Mouse (Mus musculus) heart, embryonic 15.5 days (tissue): ENCODE measurements around the gene Araf. TPM values are rescaled to one million over a fixed set of nuclear protein-coding genes. Genes with fewer than 3 reads are reported as not detected.

Source experiments
- ATAC-seq: fragments of 200-750 bp; cut with Nextera tagmentation; replicated peaks from 2 replicates; pipeline ENCODE4 v1.8.0; 2017; ENCODE audit warnings: low read depth, moderate TSS enrichment; ENCODE audit not compliant: insufficient number of reproducible peaks, insufficient read depth, low FRiP score
- H3K27ac ChIP-seq: fragments of 300-500 bp; sonication (generic); 2 replicates; pipeline ENCODE4 v1.5.1; 2015; ENCODE audit warnings: mild to moderate bottlenecking, inconsistent platforms
- H3K27me3 ChIP-seq: fragments of 300-500 bp; sonication (generic); 2 replicates; pipeline ENCODE4 v1.6.1; 2015; ENCODE audit warnings: inconsistent platforms
- H3K36me3 ChIP-seq: fragments of 300-500 bp; sonication (generic); 2 replicates; pipeline ENCODE4 v1.6.1; 2015; ENCODE audit warnings: mild to moderate bottlenecking, inconsistent platforms
- H3K4me1 ChIP-seq: fragments of 300-500 bp; sonication (generic); replicated peaks from 2 replicates; pipeline ENCODE4 v1.6.1; 2015; ENCODE audit warnings: inconsistent platforms
- H3K4me2 ChIP-seq: fragments of 300-500 bp; sonication (generic); 2 replicates; pipeline ENCODE4 v1.6.1; 2015; ENCODE audit warnings: inconsistent platforms, mild to moderate bottlenecking, moderate library complexity
- H3K4me3 ChIP-seq: fragments of 300-500 bp; sonication (generic); 2 replicates; pipeline ENCODE4 v1.5.1; 2015; ENCODE audit warnings: mild to moderate bottlenecking, inconsistent platforms
- H3K9ac ChIP-seq: fragments of 300-500 bp; sonication (generic); 2 replicates; pipeline ENCODE4 v1.6.1; 2015; ENCODE audit warnings: mild to moderate bottlenecking, inconsistent platforms
- H3K9me3 ChIP-seq: fragments of 300-500 bp; sonication (generic); replicated peaks from 2 replicates; pipeline ENCODE4 v1.6.1; 2016; ENCODE audit warnings: inconsistent platforms
- WGBS: fragments of 180-500 bp; shearing (Covaris S2); methylation state at CpG from one replicate; pipeline ENCODE4 v1.1.7; 2015; ENCODE audit warnings: mixed read lengths; 5-methylcytosine and 5-hydroxymethylcytosine counted together
- polyA plus RNA-seq: library from polyadenylated mRNA; unstranded; fragments of >200 nt; fragmentation: Nextera tagmentation; extraction: Ambion mirVana; gene quantifications from 2 replicates; pipeline ENCODE4 v1.2.1, GENCODE M21; 2015

The Araf gene
- polyA plus RNA-seq, 1 experiment from 2014 or later: 90.0 TPM

DNA sequence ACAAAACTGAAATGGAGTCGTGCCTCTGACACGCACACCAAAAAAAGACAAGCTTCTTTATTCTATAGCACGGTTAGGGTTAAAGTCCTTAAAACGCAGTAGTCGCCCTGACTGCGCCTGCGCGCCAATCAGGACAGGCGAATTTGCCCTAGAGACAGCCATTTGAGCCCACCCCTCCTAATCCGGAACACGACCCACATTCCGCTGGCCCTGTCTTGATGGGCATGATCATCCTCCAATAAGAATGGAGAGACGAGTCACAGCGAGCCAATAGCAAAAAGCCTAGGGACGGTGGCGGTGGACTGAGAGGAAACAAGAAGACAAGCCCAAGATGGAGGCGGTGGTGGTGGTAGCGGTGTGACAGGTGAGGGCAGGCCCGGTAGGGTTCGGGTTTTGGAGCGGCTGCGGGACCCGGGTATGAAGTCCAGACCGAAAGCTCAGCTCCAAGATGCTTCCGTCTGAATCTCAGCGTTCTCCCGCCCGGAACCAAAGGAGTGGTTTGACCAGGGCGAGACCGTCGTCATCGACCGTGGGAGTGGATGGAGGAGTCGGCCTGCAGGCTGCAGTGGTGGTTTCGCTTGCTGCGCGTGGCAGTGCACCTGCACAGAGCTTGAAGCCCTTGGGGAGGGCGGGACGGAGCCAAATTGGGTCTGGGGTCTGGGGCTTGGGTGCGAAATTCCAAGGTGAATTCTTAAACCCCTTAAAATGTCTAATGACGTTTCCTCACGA, 50.8 kb downstream of the Araf start:
- Histone ChIP-seq H3K9ac (peak overlapping the region; percentile 66), H3K4me1 (peaks cover 3% of the 10 kb centered on the region; the same call in 1 of the 2 replicates), H3K36me3 (peaks cover 18% of the 10 kb centered on the region), H3K27ac (peak overlapping the region; percentile 53), H3K9me3 (no peaks in the 10 kb centered on the region), H3K4me2 (peak overlapping the region; percentile 55), H3K4me3 (peak overlapping the region; percentile 72), H3K27me3 (no peaks in the 10 kb centered on the region)
- peak; percentile 96 for ATAC-seq
- 11% methylated on average over 42 of the region's 42 CpGs for WGBS

DNA sequence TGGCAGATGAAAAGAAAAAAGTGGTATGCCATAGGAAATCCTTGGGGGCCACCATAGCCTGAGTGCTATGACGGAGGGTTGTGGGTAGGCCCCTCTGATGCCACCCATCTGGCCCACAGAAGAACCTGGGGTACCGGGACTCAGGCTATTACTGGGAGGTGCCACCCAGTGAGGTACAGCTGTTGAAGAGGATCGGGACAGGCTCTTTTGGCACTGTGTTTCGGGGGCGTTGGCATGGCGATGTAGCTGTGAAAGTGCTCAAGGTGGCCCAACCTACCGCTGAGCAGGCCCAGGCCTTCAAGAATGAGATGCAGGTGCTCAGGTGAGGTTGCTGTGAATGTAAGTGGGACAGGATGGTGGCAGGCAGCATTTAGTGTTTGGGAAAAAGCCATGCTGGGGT, 56.2 kb downstream of the Araf start:
- H3K9me3 ChIP-seq: no peaks in the 10 kb centered on the region
- H3K4me1 ChIP-seq: peaks cover 3% of the 10 kb centered on the region; the same call in 1 of the 2 replicates
- H3K9ac ChIP-seq: no peak overlapping the region
- H3K36me3 ChIP-seq: peaks cover 24% of the 10 kb centered on the region
- 90% methylated on average over 7 of the region's 7 CpGs for WGBS
- H3K4me2 ChIP-seq: no peak overlapping the region
- H3K27me3 ChIP-seq: no peaks in the 10 kb centered on the region
- no peak for ATAC-seq
- no peak overlapping the region for H3K4me3 ChIP-seq
- no peak overlapping the region for H3K27ac ChIP-seq

DNA sequence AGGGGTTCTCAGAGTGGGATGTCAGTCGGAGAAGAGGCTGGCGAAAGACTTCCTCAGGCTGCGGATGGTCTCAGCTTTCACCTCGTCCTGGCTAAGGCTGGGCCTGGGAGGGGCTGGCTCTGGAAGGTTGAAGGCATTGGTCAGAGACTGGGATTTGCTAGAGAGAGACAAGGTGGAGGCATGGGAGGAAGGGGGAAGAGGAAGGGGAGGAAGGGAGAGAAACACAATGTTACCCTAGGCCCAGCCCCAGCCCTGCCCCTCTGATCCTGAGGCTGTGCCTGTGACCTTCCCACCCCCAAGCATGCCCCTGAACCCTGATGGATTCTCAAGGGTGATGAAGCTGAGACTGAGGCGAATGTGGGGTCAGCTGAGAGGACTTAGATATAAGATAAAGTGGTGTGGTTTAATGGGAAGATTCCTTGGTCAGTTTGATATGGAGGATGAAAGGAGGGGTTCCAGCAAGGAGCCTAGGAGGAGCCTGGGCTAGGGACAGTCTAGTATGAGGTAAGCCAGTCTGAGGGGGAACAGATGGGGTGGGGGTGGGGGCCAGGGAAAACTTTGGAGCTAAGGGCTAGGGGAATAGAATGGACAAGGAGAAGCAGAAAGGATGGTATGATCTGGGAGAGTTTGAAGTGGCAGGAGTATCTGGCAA, 64.0 kb downstream of the Araf start:
- peaks cover 15% of the 10 kb centered on the region for H3K4me1 ChIP-seq
- no peaks in the 10 kb centered on the region for H3K9me3 ChIP-seq
- no peak overlapping the region for H3K4me2 ChIP-seq
- H3K36me3 ChIP-seq: no peaks in the 10 kb centered on the region; the same call in 1 of the 2 replicates
- no peak overlapping the region for H3K4me3 ChIP-seq
- WGBS: 39% methylated on average over 5 of the region's 5 CpGs
- no peaks in the 10 kb centered on the region for H3K27me3 ChIP-seq
- H3K9ac ChIP-seq: no peak overlapping the region
- H3K27ac ChIP-seq: no peak overlapping the region
- ATAC-seq: no peak

DNA sequence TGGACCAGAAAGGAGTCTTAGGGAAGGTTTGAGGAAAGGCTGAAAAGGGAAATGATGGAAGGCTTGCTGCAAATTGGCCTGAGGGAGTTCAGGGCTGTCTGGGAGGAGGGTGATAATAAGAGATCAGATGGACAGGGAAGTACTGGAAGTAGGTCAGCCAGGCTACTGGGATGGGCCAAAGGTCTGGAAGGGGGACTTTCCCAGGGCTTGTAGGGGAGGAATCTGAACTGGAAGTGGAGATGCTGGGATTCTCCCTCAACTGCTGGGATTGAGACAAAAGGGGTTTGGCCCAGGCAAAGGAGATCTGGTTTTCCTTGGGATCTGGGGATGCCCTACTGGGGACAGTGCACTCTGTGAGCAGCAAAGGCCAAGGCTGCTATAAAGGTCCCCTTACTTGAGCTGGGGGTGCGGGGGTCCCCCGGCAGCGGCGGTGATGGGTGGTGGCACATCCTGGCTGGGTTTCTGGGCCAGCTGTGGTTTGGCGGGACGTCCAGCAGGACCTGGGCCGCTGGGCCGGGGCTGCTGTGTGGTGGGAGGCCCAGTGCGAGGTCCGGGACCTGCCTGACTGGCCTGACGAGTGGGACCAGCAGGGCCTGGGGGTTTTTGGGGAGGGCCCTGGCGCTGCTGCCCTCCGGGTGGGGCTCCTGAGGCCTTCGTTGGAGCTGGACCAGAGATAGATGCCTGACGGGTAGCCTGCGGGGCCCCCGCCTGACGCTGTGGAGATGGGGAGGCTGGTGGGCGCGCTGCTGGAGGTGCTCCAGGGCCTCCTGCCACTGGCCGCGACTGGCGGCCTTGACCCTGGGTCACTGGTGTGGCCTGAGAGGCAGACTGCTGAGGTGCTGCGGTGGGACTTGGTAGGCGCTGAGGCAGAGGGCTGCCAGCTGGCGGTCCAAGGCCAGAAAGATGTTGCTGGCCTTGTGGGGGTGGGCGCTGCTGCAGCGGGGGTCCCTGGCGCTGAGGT, 64.8 kb downstream of the Araf start:
- WGBS: 40% methylated on average over 29 of the region's 29 CpGs
- Histone ChIP-seq H3K9me3 (no peaks in the 10 kb centered on the region), H3K9ac (no peak overlapping the region), H3K27me3 (no peaks in the 10 kb centered on the region), H3K36me3 (no peaks in the 10 kb centered on the region), H3K4me1 (peaks cover 15% of the 10 kb centered on the region), H3K4me2 (peak overlapping the region; percentile 43), H3K27ac (peak overlapping the region; percentile 24; the same call in 1 of the 2 replicates), H3K4me3 (no peak overlapping the region)
- no peak for ATAC-seq

DNA sequence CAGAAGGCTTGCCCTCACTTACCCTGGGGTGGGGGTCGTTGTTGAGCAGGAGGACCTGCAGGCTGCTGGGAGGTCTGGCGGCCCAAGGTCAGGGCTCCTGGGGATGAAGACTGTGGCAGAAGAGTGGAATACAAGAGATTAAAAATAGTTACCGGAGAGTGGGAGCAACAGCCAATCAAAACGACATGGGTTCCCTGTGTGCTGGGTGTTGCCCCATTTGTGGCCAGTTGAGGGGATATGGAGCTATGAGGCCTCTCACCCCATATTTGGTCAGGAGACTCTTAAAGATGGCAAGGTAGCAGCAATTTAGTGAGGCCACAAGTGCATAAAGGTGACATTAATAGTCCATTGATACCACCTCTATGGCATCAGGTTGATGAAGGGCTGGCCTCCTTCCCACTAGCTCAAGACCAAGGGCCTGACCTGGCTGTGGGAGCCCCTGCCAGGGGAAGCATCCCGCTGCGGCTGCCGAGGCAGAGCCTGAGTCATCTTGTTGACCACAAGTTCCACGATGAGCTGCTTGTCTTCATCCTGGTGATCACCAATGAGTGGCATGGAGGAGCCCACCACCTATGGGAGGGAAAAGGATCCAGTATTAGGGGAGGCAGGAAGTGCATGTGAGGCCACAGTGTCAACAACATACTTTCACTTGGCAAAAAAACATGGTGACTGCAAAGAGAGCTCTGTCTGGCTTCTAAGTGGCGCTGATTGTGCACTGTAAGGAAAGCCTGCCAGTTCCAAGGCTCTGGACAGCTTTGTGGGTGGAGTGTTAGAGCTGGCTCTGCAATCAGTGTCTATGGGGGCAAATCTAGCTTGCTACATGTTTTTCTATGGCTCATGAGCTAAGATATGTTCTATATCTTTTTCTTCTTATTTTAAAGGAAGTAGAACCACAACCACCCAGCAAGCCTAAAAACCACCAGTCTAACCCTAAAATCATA, 65.8 kb downstream of the Araf start:
- WGBS: 59% methylated on average over 9 of the region's 9 CpGs
- no peaks in the 10 kb centered on the region for H3K9me3 ChIP-seq
- H3K4me1 ChIP-seq: peaks cover 15% of the 10 kb centered on the region
- no peak overlapping the region for H3K4me3 ChIP-seq
- peak overlapping the region; percentile 43; the same call in 1 of the 2 replicates for H3K4me2 ChIP-seq
- ATAC-seq: no peak
- H3K9ac ChIP-seq: no peak overlapping the region
- H3K27ac ChIP-seq: no peak overlapping the region
- no peaks in the 10 kb centered on the region for H3K27me3 ChIP-seq
- H3K36me3 ChIP-seq: no peaks in the 10 kb centered on the region

DNA sequence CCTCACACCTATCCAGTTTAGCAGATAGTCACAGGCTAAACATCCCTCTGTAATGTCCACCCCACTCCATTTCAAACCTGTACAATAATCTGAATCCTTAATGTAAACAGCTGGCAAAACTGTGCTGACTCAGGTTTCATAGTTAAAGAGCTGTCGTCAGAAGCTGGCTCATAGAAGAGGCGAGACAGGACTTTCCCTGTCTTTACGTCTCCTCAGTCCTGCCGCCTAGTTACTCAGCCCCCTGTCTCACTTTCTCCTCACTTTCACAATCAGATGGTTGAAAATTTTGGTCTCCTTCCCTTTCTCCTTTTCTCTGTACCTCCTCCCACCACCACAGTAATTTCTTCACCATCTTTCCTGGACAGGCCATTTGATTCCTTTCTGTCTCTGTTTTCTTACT, 70.5 kb downstream of the Araf start:
- H3K9me3 ChIP-seq: no peaks in the 10 kb centered on the region
- no peaks in the 10 kb centered on the region for H3K27me3 ChIP-seq
- 45% methylated on average over 4 of the region's 4 CpGs for WGBS
- H3K4me3 ChIP-seq: no peak overlapping the region
- peaks cover 4% of the 10 kb centered on the region for H3K4me1 ChIP-seq
- no peaks in the 10 kb centered on the region for H3K36me3 ChIP-seq
- H3K27ac ChIP-seq: no peak overlapping the region
- H3K4me2 ChIP-seq: no peak overlapping the region
- no peak overlapping the region for H3K9ac ChIP-seq
- ATAC-seq: no peak

DNA sequence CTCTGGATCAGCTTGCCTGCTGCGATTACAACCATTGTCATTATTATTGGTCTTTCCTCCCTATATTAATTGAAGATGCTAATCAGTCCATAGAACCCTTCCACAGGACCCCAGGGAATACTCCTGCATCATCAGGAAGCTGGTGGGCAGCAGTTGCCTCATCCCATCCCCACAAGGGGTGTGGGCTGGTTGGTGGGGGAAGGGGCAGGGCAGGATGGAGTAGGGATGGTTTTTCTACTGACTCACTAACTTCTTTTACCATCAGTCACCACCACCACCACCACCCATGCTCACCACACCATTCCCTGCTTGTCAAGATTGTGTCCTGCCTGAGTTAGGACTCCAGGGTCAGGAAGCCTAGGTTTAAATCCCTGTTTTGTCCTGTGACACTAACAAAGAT, 71.6 kb downstream of the Araf start:
- Histone ChIP-seq H3K4me1 (no peaks in the 10 kb centered on the region), H3K36me3 (no peaks in the 10 kb centered on the region), H3K27ac (no peak overlapping the region), H3K4me2 (no peak overlapping the region), H3K9me3 (no peaks in the 10 kb centered on the region), H3K9ac (no peak overlapping the region), H3K4me3 (no peak overlapping the region), H3K27me3 (no peaks in the 10 kb centered on the region)
- WGBS: 68% methylated on average over 1 of the region's 1 CpGs
- no peak for ATAC-seq

DNA sequence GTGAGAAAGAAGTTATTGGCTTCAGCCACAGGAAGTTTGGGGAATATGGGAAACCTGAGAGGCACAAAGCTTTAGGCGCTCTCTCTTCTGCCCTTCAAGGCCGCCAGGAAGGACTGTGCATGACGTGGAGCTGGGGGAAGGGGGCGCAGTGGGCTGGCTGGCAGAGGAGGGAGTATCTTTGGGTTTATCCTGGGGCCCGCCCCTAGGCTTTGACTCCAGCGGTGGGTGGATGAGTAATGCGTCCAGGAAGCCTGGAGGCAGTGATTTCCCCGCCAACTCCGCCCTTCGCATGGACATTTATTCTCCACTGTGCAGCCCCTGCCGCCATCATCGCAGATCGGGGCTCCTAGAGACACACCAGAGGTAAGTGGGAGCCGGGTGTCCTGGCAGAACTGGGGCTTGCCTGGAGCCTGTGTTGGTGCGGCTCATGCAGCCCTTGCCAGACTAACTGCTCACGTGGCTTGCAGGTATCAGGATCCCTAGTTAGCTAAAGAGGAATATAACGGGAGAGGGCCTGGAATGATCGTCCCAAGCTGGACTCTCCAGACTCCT, 72.4 kb downstream of the Araf start, which contains the start of gene Timp1:
Gene Timp1, plus strand, starts transcription at position 205 of the 552 bp plus-strand sequence.
- ATAC-seq: peak; percentile 91
- peak within 1 kb of the TSS; percentile 54; the same call in 1 of the 2 replicates for H3K27ac ChIP-seq
- no peaks in the 10 kb centered on the region for H3K4me1 ChIP-seq
- no peaks in the 10 kb centered on the region for H3K36me3 ChIP-seq
- peak within 1 kb of the TSS; percentile 48 for H3K4me3 ChIP-seq
- H3K9ac ChIP-seq: peak within 1 kb of the TSS; percentile 47; the same call in 1 of the 2 replicates
- 13% methylated on average over 18 of the region's 18 CpGs for WGBS
- H3K4me2 ChIP-seq: peak within 1 kb of the TSS; percentile 65
- H3K9me3 ChIP-seq: no peaks in the 10 kb centered on the region
- no peaks in the 10 kb centered on the region for H3K27me3 ChIP-seq

DNA sequence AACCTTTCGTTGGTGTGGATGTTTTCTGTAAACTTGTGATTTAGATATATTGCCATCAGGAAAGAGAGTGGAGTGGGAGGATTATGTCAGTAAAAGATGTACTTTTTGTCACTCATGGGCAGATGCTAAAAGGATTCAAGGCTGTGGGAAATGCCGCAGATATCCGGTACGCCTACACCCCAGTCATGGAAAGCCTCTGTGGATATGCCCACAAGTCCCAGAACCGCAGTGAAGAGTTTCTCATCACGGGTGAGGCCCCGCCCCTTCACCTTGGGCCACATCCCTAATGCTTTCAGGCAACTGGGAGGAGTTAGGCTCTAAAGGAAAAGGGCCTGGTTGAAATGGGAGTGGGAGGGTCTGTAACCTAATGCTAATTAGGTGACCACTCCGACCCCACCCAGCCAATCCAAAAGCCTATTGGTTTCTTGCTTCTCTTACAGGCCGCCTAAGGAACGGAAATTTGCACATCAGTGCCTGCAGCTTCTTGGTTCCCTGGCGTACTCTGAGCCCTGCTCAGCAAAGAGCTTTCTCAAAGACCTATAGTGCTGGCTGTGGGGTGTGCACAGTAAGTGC, 75.4 kb downstream of the Araf start:
- no peak overlapping the region for H3K4me3 ChIP-seq
- H3K9me3 ChIP-seq: no peaks in the 10 kb centered on the region
- no peak overlapping the region for H3K9ac ChIP-seq
- no peak overlapping the region for H3K27ac ChIP-seq
- no peak overlapping the region for H3K4me2 ChIP-seq
- no peaks in the 10 kb centered on the region for H3K36me3 ChIP-seq
- no peak for ATAC-seq
- H3K4me1 ChIP-seq: no peaks in the 10 kb centered on the region
- 41% methylated on average over 11 of the region's 11 CpGs for WGBS
- no peaks in the 10 kb centered on the region for H3K27me3 ChIP-seq

DNA sequence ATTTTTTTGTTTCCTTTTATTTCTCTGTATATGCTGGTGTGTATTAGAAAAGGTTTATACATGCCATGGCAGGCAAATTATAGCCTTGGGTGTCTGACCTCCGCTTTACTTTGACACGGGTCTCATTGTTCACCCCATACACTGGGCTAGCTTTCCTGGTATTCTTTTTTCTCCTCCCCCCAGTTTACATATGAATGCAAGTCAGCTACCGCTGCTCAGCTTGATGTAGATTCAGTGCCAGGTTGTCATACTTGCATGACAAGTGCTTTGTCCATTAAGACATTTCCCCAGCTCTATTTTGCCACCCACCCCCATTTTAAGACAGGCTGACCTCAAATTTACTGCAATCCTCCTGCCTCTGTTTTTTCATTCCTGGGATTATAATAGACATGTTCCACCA, 77.6 kb downstream of the Araf start:
- Histone ChIP-seq H3K4me3 (no peak overlapping the region), H3K27ac (no peak overlapping the region), H3K9ac (no peak overlapping the region), H3K4me1 (no peaks in the 10 kb centered on the region), H3K4me2 (no peak overlapping the region), H3K36me3 (no peaks in the 10 kb centered on the region), H3K9me3 (no peaks in the 10 kb centered on the region), H3K27me3 (no peaks in the 10 kb centered on the region)
- ATAC-seq: no peak
- WGBS: 63% methylated on average over 3 of the region's 3 CpGs
